Mouse (Mus musculus): Measurements from ENCODE around the gene Tnks1bp1.

The Tnks1bp1 gene
- long read RNA-seq, experiment 1, partial matches to known transcripts = 3 of 3 reads
- long read RNA-seq, experiment 1, other reads (novel, unspliced or antisense) = 0 of 3 reads
- long read RNA-seq, experiment 2, partial matches to known transcripts = 3 of 3 reads
- long read RNA-seq, experiment 2, other reads (novel, unspliced or antisense) = 0 of 3 reads

DNA sequence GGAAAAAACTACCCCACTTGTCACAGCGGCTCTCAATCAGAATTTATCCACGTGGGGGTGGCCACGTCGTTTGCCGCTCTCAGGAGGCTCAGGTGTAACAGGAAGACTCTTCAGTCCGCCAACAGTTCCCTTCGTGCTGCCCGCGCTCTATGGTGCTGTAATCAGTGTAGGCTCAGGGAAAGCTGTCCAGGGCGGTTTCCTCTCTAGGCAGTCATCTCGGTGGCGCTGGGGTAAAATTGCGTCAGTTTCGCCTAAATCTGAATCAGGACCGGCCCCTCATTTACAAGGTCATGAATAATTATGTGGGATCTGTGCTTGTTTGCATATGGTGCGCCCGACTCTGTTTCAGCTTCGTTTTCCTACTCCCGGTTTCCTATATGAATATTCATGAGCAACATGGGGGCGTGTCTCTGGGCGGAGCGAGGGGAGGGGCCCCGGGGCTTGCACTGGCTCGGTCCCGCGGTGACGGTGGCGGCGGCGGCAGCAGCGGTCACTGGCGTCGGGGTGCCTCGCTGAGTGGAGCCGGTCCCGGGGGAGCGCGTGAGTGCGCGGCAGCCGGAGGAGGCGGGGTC is at the start of gene Tnks1bp1:
TSS of gene Tnks1bp1 (plus strand) at position 427 of the 572 bp plus-strand sequence.
- intact Hi-C loops (cut with DNase I) = no loop called here

DNA sequence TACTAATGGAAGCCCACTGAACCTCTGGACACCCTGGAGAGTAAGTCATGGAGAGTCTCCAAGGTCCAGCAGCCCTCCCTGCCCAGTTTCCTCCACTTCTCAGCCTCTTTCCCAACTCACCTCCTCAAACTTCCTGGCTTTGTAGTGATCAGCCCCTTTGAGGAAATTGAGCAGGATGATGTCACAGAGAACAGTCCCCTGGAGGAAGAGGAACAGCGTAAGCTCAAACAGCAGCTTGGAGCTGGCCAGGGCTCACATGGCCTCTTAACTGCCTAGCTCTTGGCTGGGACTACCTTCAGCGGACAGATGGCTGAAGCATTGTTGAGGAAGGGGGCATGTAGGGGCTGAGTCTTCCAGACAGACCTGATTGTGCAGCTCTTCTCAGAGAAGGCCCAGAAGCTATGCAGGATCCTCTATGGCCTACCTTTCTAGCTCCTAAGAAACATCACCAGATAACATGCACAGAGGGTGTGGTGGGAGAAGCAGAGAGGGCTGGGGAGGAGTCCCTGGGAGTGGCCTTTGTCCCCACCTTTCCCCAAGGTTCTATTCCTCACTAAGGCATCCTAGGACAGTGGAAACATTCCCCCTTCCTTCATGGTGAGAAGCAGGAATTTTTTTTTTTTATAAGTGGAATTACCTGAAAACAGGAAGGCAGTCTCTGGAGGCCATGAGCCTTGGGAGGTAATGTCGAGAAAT is 48.2 kb upstream of the Tnks1bp1 start:
- intact Hi-C loops (cut with DNase I) = no loop called here

DNA sequence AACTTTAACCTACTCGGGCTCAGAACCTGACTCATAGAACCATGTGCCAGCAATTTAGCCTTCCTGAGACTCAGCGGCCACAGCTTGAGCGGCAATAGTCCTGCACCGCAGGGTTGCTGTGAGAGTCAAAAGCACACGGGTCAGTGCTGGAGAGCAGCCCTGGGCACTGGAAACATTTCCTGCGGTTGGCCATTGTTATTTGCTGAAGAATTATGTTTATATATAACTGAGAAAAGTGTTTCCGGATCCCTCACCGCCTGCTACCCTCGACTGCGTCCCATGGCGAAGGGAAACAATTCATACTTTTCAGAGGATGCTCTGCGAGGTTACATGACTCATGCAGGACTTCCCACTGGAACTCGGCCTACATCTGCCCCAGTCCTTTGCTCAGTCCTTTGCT is 46.3 kb upstream of the Tnks1bp1 start:
- intact Hi-C loops (cut with DNase I) = no loop called here

DNA sequence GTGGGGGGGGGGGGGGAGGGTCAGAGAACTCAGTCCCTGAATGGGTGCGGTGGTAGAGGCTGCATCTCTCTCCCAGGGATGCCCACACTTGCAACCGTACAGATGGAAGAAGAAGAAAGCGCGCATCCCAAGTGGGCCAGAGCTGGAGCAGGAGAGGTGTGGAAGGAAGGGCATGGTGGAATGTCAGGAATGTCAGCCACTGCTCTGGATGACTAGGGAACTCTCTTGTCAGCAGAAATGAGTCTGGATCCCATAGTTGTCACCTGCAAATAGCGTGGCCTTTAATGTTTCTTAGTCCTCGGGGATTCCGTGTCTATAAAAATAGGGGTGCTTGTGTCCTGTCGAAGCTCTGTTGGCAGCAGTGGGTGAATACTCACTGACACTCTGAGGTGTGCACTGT is 45.2 kb upstream of the Tnks1bp1 start:
- intact Hi-C loops (cut with DNase I) = no loop called here

DNA sequence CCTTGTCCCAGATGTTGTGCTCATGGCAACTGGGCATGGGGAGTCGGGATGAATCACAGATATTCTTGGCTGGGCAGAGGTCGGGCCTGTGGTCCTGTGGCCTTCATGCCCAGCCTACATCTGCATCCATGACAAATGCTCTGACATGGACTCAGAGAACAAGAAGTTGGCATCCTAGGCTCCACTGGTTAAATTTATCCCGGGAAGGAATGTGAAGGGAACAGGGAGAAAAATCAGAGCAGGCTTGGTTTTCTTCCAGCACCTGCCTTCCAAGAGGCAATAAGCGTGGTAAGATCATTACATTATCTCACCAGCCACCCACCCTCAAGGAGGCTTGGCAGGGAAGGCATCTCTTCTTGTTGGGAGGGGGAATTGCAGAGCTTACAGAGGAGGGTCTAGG is 43.5 kb upstream of the Tnks1bp1 start:
- intact Hi-C loops (cut with DNase I) = no loop called here

DNA sequence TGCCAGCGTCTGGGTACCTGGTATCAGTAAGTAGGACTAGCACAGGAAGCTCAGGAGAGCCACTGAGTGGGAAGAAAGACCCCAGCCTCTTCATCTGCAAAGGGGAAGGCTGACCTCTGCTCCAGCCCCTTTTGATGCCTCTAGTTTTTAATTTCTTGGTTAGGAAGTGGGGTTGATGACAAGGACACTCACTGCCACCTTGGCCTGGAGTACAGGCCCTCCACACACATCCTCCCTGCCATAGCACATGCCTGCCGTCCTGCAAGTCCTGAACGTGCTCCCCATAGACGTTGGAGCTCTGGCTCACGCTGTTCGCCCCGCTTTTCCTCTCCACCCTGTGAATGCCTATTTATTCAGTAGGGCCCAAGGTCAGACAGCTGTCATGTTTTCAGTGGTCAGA is 41.2 kb upstream of the Tnks1bp1 start:
- intact Hi-C loops (cut with DNase I) = loop anchor here (5.0 kb wide), 1 partner anchor 114 kb away; no protein-coding TSS in a partner anchor

DNA sequence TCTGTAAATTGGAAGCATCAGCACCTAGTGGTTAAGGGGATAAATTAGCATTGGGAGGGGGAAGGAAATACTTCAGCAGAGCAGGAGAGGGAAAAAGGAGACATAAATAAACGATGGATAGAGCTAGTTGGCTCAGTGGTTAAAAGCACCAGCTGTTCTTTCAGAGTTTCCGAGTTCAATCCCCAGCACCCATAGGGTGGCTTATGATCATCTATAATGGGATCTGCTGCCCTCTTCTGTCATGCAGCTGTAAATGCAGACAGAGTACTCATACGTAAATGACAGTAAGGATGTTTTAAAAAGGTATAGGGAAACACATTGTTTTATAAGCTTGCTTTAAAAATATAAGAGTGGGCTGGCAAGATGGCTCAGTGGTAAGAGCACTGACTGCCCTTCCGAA is 40.1 kb upstream of the Tnks1bp1 start:
- intact Hi-C loops (cut with DNase I) = loop anchor here (1.0 to 5.0 kb wide), 2 partner anchors 51 to 115 kb away; no protein-coding TSS in a partner anchor

DNA sequence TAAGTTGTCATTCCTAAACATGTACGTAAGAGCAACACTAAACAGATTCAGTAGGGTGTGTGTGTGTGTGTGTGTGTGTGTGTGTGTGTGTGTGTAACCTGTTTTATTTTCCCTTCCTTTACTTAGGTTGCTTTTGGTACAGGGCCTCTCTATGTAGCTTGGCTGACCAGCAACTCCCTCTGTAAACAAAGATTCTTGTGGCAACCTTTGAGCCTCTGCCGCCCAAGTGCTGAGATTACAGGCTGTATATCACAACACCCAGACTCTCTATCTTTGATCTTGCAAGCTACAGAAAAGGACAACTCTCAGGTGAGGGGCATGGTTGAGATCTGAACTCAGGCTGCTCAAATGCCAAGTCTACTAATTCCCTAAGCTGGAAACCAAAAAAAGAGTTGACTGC is 38.6 kb upstream of the Tnks1bp1 start:
- intact Hi-C loops (cut with DNase I) = loop anchor here (5.0 kb wide), 1 partner anchor 117 kb away; no protein-coding TSS in a partner anchor

DNA sequence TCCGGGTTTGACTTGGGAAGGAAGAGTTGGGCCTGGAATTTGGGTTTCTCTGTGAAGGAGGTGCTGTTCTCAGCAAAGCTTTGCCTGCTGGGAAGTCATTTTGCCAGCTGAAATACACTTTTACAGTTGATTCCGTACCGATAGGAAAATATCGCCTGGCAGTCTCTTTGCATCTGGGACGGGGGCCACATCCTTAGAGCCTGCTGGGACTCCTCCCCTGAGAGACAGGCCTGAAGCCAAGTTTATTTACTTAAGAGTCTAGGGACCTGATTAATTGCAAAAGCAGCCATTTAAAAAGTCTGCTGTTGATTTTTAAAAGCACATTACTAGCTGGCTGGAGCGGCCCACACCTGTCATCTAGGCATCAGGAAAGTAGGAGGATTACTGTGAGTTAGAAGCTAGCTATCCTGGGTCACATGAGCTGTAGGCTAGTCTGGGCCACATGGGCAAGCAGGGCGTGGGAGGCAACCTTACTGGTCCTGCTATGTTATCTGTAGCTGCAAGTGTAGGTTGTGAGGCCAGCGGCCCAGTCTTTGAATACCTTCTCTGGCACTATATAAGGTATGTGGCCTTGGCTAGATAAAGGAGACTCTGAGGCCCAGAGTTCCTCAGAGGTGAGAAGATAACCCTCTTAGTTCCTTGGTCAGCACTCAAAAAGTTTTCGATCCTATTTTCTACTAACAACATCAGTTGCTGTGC is 35.8 kb upstream of the Tnks1bp1 start:
- intact Hi-C loops (cut with DNase I) = no loop called here

DNA sequence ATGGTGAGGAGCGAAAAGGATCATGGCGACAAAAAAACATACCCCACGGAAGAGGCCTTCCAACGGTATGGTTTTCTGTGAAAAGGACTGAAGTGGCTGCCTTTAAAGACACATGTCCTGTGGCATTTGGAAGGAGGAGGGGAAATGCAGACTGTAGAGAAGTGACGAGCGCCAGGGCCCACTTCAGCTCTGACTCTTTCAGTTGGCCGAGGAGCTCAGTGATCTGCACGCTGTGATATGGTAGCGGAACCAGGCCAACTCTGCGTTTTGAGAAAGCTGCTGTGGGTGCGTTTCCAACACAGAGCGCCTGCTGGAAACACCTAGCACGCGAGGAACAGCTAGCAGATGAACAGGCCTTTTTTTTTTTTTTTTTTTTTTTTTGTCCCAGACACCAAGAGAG is 35.1 kb upstream of the Tnks1bp1 start:
- intact Hi-C loops (cut with DNase I) = no loop called here

DNA sequence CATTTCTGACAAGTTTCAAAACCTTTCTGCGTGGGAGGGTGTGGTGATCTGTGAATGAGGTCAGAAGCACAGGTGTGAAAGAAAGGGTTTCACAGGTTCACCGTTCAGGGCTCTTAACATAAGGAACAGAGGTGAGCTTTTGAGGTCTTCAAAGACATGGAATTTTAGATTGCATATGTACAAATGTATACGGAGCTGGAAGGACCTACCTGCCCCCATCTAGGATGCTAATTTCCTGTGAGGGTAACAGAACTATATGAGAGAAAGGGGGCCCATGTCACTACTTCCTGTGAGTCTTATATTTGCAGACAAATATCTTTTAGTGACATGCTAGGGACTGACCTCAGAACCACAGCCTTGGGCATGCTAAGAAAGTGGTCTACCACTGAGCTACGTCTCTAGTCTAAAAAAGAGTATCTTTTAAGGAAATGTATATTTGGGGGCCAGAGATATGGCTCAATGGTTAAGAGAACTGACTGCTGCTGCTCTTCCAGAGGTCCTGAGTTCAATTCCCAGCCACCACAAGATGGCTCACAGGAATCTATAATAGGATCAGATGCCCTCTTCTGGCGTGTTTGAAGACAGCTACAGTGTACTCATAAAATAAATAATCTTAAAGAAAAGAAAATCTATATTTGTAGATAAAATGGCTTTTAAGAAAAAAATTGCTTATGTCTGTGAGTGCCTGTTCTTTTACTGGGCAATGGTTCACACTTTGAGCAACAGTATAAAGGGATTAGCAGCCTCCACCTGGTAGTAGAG is 33.8 kb upstream of the Tnks1bp1 start:
- intact Hi-C loops (cut with DNase I) = no loop called here

DNA sequence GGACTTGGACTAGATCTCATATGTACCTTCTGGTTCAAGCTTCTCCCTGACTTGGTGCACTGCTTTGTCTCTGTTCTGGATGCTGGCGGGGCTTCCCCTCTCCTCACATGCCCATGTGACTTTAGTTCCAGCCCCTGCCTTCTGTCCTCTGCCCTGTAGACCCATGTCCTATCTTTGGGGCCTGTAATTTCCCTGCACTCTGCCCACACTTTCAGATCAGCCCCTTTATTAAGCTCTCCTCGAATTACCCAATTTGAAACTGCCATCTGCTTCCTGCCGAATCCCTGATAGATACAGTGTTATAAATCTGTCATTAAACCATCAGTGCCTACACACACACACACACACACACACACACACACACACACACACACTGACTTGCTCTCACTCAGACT is 33.2 kb upstream of the Tnks1bp1 start:
- intact Hi-C loops (cut with DNase I) = no loop called here

DNA sequence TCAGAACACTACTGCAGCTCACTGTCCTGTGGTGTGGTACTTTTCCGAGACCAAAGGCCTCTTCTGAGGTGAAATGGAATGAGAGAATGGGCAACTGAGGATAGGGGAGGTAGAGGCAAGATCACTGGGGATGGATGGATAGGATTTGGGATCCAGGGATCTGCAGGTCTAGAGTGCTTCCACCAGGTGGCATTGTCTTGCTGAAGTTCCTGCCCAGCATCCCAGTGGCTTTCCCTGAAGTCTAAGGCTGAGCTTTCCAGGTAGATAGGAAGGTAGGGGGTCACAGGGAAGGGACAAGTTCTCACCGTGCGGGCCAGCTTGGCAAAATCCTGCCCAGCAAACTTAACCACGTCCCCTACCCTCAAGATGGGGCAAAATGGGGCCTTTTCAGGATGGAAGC is 25.8 kb upstream of the Tnks1bp1 start:
- intact Hi-C loops (cut with DNase I) = no loop called here

DNA sequence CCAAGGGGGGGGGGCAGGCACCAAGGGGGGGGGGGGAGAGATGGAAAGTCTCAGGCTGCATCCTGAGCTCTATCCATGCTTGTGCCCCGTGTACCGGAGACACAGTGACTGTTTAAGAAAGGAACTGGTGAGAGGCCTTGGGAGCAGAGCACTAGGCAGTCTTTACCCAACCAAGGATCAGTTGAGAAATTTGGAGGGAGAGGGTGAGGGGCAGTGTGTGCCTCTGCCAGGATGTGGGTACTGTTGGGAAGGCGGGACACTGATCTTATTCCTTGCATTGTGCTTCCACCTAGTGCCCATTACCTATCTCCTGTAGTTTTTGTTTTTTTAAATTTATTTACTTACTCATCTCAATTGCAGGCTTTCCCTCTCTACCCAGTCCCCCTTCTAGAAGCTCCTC is 21.6 kb upstream of the Tnks1bp1 start:
- intact Hi-C loops (cut with DNase I) = no loop called here

DNA sequence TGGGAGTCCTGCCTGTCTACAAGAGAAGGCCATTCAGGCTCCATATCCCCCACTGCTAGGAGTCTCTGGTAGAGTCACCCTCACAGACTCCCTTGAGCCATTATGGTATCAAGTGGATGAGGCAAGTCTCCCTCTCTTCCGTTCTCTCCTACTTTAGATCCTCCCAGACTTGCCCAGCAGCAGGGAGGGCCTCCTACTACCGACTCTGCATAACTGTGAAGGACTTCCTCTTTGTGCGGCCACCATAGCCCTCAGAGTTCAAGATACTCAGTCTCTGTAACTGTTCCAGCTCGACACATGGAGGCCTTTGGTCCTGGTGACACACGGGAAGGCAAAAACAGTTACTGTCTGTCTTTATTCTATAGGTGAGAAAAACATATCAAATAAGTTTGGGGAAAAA is 20.5 kb upstream of the Tnks1bp1 start:
- intact Hi-C loops (cut with DNase I) = no loop called here

DNA sequence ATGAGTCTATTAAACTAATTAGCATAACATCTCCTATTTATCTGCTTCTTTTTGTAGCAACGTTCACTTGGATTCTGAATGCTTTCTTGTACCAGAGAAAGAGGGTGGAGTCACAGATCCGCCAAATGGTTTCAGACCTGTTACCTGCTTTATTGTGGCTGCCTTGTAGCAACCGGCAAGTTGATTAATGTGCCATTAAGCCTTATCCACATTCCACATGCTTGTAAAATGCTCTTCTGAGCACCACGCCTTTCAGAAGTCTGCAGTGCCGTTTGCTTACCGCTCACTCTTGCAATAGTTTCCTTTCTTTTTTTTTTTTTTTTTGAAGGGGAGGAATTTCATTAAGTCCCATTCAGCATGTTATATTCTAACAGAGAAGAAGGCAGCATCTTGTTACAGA is 17.9 kb upstream of the Tnks1bp1 start:
- intact Hi-C loops (cut with DNase I) = no loop called here

DNA sequence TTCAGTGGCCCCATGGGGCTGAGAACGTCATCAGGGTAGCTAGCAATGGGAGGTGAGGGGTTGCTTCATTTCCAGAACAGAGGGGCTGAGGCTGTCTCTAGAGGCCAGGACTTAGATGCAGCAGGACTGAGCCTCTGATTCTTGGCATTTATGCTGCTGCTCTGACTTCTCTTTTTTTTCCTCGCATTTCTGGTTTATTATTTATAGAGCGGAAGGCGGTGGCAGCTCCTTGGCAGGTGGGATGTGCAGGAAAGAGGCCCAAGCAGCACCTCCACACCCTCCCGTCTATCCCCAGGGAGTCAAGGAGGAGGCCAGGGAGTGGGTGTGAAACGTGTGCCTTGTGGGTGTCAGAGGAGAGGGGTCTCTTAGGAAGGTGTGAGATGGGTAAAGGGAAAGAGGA is 16.8 kb upstream of the Tnks1bp1 start:
- intact Hi-C loops (cut with DNase I) = no loop called here

DNA sequence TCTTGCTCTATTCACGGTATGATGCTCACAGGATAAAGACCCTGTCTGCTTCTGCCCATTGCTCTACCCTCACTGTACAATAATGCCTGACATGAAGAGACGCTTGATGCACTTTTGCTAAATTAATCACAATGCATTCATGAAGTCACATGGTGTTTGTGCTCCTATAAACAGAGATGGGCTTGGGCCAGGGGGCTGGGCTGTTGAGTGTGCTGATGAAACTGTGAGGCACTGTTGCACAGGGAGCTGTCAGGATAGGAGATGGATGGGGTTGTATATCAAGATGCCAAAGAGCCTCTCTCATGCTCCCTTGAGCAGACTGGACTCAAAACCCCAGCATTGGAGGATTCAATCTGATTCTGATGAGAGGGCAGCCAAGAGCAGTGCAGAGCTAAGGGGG is 14.7 kb upstream of the Tnks1bp1 start:
- intact Hi-C loops (cut with DNase I) = no loop called here

DNA sequence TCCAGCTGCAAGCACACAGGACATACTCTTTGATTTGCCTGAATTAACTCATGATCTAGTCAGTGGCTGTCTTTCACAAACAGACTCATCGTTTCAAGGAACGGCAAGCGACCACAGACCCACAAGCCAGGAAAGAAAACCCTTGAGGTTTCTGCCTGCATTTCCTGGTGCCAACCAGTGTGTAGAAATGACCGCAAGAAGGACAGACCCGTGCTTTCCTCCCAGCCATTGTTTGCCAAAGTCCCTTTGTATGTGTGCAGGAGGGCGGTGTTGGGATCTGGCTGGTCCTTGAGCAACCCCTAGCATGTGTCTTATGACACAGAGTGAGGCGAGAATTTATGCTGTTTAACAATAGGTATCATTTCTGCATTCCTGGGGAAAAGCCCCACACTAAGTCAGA is 13.7 kb upstream of the Tnks1bp1 start:
- intact Hi-C loops (cut with DNase I) = no loop called here

DNA sequence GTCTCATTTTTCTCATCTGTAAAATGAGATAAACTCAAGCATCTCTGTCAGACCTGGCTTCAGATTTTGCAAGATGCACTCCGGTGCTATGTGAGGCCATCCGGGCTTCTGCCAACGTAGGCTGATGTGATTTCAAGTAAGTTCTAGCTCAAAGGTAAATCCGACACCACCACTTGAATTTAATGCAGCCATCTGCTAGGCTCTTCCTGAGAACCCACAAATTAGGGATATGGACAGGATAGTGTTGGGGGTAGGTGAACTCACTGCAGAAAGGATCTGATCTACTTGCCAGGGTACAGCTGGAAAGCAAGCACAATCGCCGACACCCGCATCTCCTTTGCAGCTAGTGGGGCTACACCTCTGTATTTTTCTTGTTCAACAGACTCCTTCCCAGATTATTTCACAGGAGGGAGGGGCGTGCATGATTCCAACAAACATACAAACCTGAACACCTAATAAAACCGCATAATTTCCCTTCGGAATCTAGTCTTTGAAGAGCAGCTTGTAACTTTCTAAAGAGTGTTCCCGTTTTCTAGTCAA is 11.2 kb upstream of the Tnks1bp1 start:
- intact Hi-C loops (cut with DNase I) = no loop called here
